Mouse (Mus musculus) lung, adult 10 weeks (tissue): Measurements from ENCODE around the gene Slc35a2. TPM values are rescaled to one million over a fixed set of nuclear protein-coding genes. Genes with fewer than 3 reads are reported as not detected.

Experiments used
- polyA plus RNA-seq: library from polyadenylated mRNA; stranded (reverse); fragments of 350-450 nt; fragmentation: Illumina TruSeq; extraction: RNeasy Lipid Tissue Mini Kit (QIAGEN cat#74804); gene quantifications from one replicate; pipeline ENCODE4 v1.2.3, GENCODE M21; 2014; ENCODE audit warnings: low read depth, low replicate concordance; ENCODE audit not compliant: insufficient read depth

Gene Slc35a2
- 24.4 TPM for polyA plus RNA-seq

GRCm38 (mm10) chrX:7883841-7884567 lies at the start of gene Slc35a2:
Gene Slc35a2 (plus strand): TSS chrX:7884028.

GRCm38 (mm10) chrX:7841163-7842162 lies 42.4 kb upstream of the Slc35a2 start, which contains the start of gene Otud5:
Gene Otud5 (plus strand): TSS chrX:7841364.

GRCm38 (mm10) chrX:7878007-7878419 lies 5.8 kb upstream of the Slc35a2 start, which contains the start of gene Pim2:
Gene Pim2 (plus strand): TSS chrX:7878262.

GRCm38 (mm10) chrX:7898880-7899874 lies 15.3 kb downstream of the Slc35a2 start, which contains the start of the genes Pqbp1 and Timm17b:
Gene Pqbp1 (minus strand): TSS chrX:7899269.
Gene Timm17b (plus strand): TSS chrX:7899357.

GRCm38 (mm10) chrX:7907735-7908134 lies 23.9 kb downstream of the Slc35a2 start, which contains the start of gene Gm10491:
Gene Gm10491 (minus strand): TSS chrX:7907835.

GRCm38 (mm10) chrX:7909242-7909641 lies 25.4 kb downstream of the Slc35a2 start, which contains the start of gene Gm10490:
Gene Gm10490 (plus strand): TSS chrX:7909542.

GRCm38 (mm10) chrX:7919601-7920383 lies 36.0 kb downstream of the Slc35a2 start, which contains the start of gene Pcsk1n:
Gene Pcsk1n (plus strand): TSS chrX:7919822.

GRCm38 (mm10) chrX:7928270-7928790 lies 44.5 kb downstream of the Slc35a2 start, which contains the start of gene Eras:
Gene Eras (minus strand): TSS chrX:7928607.

Other genes starting within 250 kb of the Slc35a2 start
- gene Syp, start 245.6 kb upstream of the Slc35a2 start, polyA plus RNA-seq = 4.0 TPM
- 4.0 TPM for gene Prickle3, start 226.8 kb upstream of the Slc35a2 start, polyA plus RNA-seq
- gene Plp2, start 212.6 kb upstream of the Slc35a2 start, polyA plus RNA-seq = 161 TPM
- 6.1 TPM for gene Magix, start 202.8 kb upstream of the Slc35a2 start, polyA plus RNA-seq
- gene Gpkow, start 186.9 kb upstream of the Slc35a2 start, polyA plus RNA-seq = 18.2 TPM
- 86.4 TPM for gene Wdr45, start 169.7 kb upstream of the Slc35a2 start, polyA plus RNA-seq
- gene Gm45208, start 161.8 kb upstream of the Slc35a2 start, polyA plus RNA-seq = not detected
- 16.3 TPM for gene Praf2, start 155.6 kb upstream of the Slc35a2 start, polyA plus RNA-seq
- gene Ccdc120, start 133.1 kb upstream of the Slc35a2 start, polyA plus RNA-seq = 6.8 TPM
- 19.0 TPM for gene Tfe3, start 121.5 kb upstream of the Slc35a2 start, polyA plus RNA-seq
- gene Gripap1, start 94.3 kb upstream of the Slc35a2 start, polyA plus RNA-seq = 20.6 TPM
- 0.20 TPM for gene Kcnd1, start 61.7 kb upstream of the Slc35a2 start, polyA plus RNA-seq
- gene Otud5, start 42.7 kb upstream of the Slc35a2 start, polyA plus RNA-seq = 30.7 TPM
- gene Pim2, start 5.8 kb upstream of the Slc35a2 start, polyA plus RNA-seq = 6.7 TPM
- gene Pqbp1, start 15.2 kb downstream of the Slc35a2 start, polyA plus RNA-seq = 63.7 TPM
- gene Timm17b, start 15.3 kb downstream of the Slc35a2 start, polyA plus RNA-seq = 46.0 TPM
- gene Gm10491, start 23.8 kb downstream of the Slc35a2 start, polyA plus RNA-seq = not detected
- gene Gm10490, start 25.5 kb downstream of the Slc35a2 start, polyA plus RNA-seq = not detected
- gene Pcsk1n, start 35.8 kb downstream of the Slc35a2 start, polyA plus RNA-seq = 0.17 TPM
- not detected for gene Eras, start 44.6 kb downstream of the Slc35a2 start, polyA plus RNA-seq
- gene Hdac6, start 63.9 kb downstream of the Slc35a2 start, polyA plus RNA-seq = 3.4 TPM
- gene Gata1, start 94.0 kb downstream of the Slc35a2 start, polyA plus RNA-seq = 0.48 TPM
- gene Glod5, start 134.5 kb downstream of the Slc35a2 start, polyA plus RNA-seq = not detected
- gene Suv39h1, start 190.7 kb downstream of the Slc35a2 start, polyA plus RNA-seq = 7.2 TPM
- 8.4 TPM for gene Was, start 206.5 kb downstream of the Slc35a2 start, polyA plus RNA-seq
- 16.6 TPM for gene Wdr13, start 248.9 kb downstream of the Slc35a2 start, polyA plus RNA-seq